Mouse (Mus musculus) liver, embryonic 13.5 days (tissue): ENCODE results near the gene Thrb. TPM values are rescaled to one million over a fixed set of nuclear protein-coding genes. Genes with fewer than 3 reads are reported as not detected.
"Not testable (repeated sequence)": the region's sequence is repeated elsewhere in the genome, so short reads cannot be mapped to it uniquely, and the experiment has no call there.

Experiments
- ATAC-seq: fragments of 200-750 bp; cut with Nextera tagmentation; 2 replicates; pipeline ENCODE4 v1.8.0; 2017; ENCODE audit warnings: low read depth, mild to moderate bottlenecking, moderate number of reproducible peaks, moderate library complexity
- DNase-seq: peaks from one replicate; pipeline ENCODE4 v3.0.0; 2022
- H3K27ac ChIP-seq: fragments of 300-500 bp; sonication (generic); 2 replicates; pipeline ENCODE4 v1.5.1; 2015; ENCODE audit warnings: moderate library complexity, mild to moderate bottlenecking, inconsistent platforms
- H3K27me3 ChIP-seq: fragments of 300-500 bp; sonication (generic); 2 replicates; pipeline ENCODE4 v1.6.1; 2015; ENCODE audit warnings: mild to moderate bottlenecking, inconsistent platforms
- H3K36me3 ChIP-seq: fragments of 300-500 bp; sonication (generic); 2 replicates; pipeline ENCODE4 v1.6.1; 2015; ENCODE audit warnings: mild to moderate bottlenecking, inconsistent platforms
- H3K4me1 ChIP-seq: fragments of 300-500 bp; sonication (generic); replicated peaks from 2 replicates; pipeline ENCODE4 v1.6.1; 2015; ENCODE audit warnings: inconsistent platforms
- H3K4me2 ChIP-seq: fragments of 300-500 bp; sonication (generic); 2 replicates; pipeline ENCODE4 v1.6.1; 2015; ENCODE audit warnings: inconsistent platforms, mild to moderate bottlenecking, moderate library complexity
- H3K4me3 ChIP-seq: fragments of 300-500 bp; sonication (generic); replicated peaks from 2 replicates; pipeline ENCODE4 v1.5.1; 2015; ENCODE audit warnings: mild to moderate bottlenecking, inconsistent platforms
- H3K9ac ChIP-seq: fragments of 300-500 bp; sonication (generic); 2 replicates; pipeline ENCODE4 v1.6.1; 2015; ENCODE audit warnings: mild to moderate bottlenecking, inconsistent platforms
- H3K9me3 ChIP-seq: fragments of 300-500 bp; sonication (generic); replicated peaks from 2 replicates; pipeline ENCODE4 v1.6.1; 2016; ENCODE audit warnings: inconsistent platforms
- WGBS: fragments of 180-500 bp; shearing (Covaris S2); methylation state at CpG from one replicate; pipeline ENCODE4 v1.1.7; 2015; ENCODE audit not compliant: insufficient replicate concordance; 5-methylcytosine and 5-hydroxymethylcytosine counted together
- polyA plus RNA-seq: library from polyadenylated mRNA; unstranded; fragments of >200 nt; fragmentation: Nextera tagmentation; extraction: Ambion mirVana; gene quantifications from 2 replicates; pipeline ENCODE4 v1.2.1, GENCODE M21; 2015

The Thrb gene
- polyA plus RNA-seq, 1 experiment from 2014 or later, result 1.3 TPM

DNA sequence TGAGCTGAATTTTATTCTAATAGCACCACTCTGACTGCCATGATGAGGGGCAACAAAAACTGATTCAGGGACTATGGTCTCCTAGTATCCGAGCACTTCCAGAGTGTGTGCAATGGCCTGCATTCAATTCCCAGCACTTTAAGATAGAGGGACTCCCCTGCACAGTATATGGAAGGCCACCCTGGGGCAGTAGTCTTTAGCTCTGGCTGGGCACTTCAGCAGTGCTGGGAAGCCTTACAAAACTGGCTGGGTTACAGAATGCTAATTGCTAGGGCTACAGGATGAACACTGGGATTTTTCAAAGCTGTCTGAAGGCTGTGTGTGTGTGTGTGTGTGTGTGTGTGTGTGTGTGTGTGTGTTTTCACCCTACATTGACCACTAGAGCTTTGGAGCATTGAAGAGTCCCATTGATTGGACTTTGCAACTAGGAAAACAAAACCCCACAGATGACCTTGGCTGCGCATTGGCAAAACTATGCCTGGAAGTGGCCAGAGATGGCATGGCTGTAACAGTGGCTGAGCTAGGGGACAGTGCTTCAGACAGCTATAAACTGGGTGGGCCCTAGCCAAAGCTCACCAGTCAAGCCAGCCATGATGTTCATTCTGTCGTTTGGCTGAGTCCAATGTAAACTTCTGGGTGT, 257.2 kb downstream of the Thrb start:
- no peak overlapping the region for H3K4me3 ChIP-seq
- no peak overlapping the region for H3K9ac ChIP-seq
- H3K36me3 ChIP-seq, result no peaks in the 10 kb centered on the region
- no peaks in the 10 kb centered on the region for H3K9me3 ChIP-seq
- H3K27me3 ChIP-seq, result no peaks in the 10 kb centered on the region
- no peak overlapping the region for H3K4me2 ChIP-seq
- DNase-seq (no peak), ATAC-seq (no peak)
- WGBS, result 52% methylated on average over 3 of the region's 3 CpGs
- H3K27ac ChIP-seq, result no peak overlapping the region
- H3K4me1 ChIP-seq, result 0 out of 2 replicates have a peak, but pooled peaks cover 3% of the 10 kb centered on the region

DNA sequence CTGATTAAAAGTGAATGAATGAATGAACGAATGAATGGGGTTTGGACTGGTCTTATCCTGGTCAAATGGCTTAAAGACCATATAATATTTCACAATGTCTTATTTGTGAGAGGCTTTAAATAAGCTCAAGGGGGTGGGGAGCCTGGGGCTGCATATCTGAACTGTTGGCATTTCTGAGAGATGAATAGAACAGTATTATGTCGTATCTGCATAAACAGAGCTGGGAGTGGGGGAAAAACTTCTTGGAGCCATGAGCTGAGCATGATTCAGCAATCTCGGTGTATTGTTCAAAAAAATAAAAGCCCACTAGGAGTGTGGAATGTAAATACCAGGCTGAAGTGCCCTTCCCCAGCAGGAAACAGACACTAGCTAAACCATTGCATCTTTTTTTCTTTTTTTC, 257.8 kb downstream of the Thrb start:
- Histone ChIP-seq H3K27me3 (no peaks in the 10 kb centered on the region), H3K9me3 (no peaks in the 10 kb centered on the region), H3K4me1 (0 out of 2 replicates have a peak, but pooled peaks cover 3% of the 10 kb centered on the region), H3K4me3 (no peak overlapping the region), H3K27ac (no peak overlapping the region), H3K4me2 (no peak overlapping the region), H3K36me3 (no peaks in the 10 kb centered on the region), H3K9ac (no peak overlapping the region)
- no peak for DNase-seq
- WGBS, result 40% methylated on average over 3 of the region's 3 CpGs
- no peak for ATAC-seq

DNA sequence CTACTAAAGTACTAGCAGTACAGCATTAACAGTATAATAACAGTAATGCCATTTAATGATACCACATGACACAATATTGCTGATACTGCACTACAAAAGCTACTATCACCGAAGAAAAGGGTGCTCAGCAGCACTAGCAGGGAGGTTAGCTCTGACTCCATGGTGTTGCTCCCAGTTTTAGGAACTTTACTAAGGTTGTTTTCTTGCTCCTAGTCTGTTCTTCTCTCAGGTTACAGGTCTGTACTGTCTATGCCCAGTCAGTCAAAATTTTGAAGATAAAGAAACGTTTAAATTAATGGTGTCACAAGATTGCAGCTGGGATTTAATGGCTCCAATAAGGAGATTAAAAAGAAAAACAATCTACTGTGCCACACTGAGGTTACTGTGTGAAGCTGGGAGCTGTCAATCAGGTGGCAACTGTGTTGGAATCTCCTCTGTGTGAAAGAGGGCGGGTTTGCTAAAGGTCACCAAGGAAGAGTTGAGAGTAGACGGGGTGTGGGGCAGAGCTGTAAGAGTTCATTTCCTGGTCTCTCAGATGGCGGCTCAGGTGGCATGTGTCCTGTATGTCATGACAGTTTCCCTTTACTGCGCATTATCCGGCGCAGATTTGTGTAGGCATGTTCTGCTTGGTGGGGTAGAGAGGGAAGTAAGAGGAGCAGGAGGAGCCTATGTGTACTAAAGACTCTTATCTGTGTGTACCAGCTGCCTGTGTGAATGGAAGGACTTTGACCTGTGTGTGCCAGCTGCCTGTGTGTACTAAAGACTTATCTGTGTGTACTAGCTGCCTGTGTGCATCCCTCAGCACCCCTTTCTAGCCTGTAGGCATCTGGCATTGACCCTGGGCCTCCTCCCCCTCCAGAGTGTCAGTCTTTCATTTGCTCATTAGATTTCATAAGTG, 263.0 kb downstream of the Thrb start:
- DNase-seq (no peak), ATAC-seq (peak; percentile 48)
- no peaks in the 10 kb centered on the region for H3K27me3 ChIP-seq
- no peaks in the 10 kb centered on the region for H3K36me3 ChIP-seq
- no peak overlapping the region for H3K9ac ChIP-seq
- H3K4me2 ChIP-seq, result no peak overlapping the region
- H3K4me3 ChIP-seq, result no peak overlapping the region
- no peaks in the 10 kb centered on the region for H3K4me1 ChIP-seq
- H3K9me3 ChIP-seq, result no peaks in the 10 kb centered on the region
- no peak overlapping the region for H3K27ac ChIP-seq
- 39% methylated on average over 8 of the region's 8 CpGs for WGBS

DNA sequence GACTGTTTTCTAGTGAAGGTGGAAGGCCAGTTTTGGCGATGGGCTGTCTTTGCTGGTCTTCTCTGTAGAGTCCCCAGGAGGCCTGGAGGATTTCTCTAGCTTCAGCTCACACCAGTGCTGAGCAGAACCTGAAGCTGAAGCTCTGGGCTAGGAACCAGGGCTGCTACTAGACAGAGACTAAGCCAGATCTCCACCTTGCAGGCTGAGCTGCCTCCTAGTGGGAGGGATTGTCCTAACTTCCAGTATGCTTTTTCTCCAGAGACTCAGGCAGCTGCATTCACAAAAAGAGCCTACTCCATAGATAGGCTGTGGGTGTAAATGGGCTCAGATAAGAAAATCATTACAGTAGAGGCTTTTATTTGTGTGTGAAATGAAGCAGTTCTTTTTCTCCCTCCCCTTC, 267.4 kb downstream of the Thrb start:
- Histone ChIP-seq H3K9me3 (no peaks in the 10 kb centered on the region), H3K4me2 (no peak overlapping the region), H3K27ac (no peak overlapping the region), H3K4me1 (no peaks in the 10 kb centered on the region), H3K27me3 (no peaks in the 10 kb centered on the region), H3K4me3 (no peak overlapping the region), H3K9ac (no peak overlapping the region), H3K36me3 (no peaks in the 10 kb centered on the region)
- ATAC-seq (no peak), DNase-seq (no peak)
- 21% methylated on average over 1 of the region's 1 CpGs for WGBS

DNA sequence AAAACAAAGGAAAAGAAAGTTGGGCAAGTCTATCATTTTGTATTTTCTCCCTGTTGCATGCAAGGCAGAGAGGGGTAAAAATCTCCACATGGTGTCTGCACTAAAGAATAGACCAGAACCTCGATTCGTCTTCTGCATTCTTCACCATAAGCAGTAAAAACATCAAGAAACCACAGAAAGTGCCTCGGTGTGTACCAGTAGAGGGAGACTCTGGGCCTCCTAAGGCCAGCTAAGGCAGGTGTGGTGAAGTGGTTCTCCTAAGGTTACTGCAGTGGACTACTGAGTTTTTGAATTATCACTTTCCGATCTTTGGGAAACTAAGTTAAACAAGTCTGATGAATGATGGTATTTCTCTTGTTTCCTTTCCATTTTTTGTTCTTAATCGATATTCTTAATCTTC, 269.5 kb downstream of the Thrb start:
- WGBS, result 53% methylated on average over 5 of the region's 5 CpGs

DNA sequence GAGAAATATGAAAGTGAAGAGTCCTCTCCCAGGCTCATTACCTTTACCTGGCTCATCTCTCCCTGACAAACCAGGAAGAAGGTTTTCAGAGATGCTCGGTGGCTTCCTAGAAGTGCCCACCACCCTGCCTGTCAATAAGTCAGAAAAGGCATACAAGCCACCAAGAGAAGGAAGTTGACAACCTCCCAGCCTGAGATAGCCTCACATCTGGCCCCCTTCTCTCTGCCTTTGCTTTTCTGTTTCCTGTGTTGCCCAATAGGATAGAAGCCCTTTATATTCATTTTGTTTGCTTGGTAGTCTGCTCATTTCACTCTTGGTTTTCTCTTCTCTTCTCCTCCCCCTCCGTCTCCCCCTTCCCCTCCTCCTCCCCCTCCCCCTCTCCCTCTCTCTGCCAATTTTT, 273.4 kb downstream of the Thrb start:
- Histone ChIP-seq H3K27ac (no peak overlapping the region), H3K4me2 (no peak overlapping the region), H3K9ac (no peak overlapping the region), H3K36me3 (no peaks in the 10 kb centered on the region), H3K4me3 (no peak overlapping the region), H3K4me1 (no peaks in the 10 kb centered on the region), H3K27me3 (no peaks in the 10 kb centered on the region), H3K9me3 (no peaks in the 10 kb centered on the region)
- ATAC-seq, result no peak
- 20% methylated on average over 2 of the region's 2 CpGs for WGBS
- DNase-seq, result no peak

More for the DNA sequence above, 269.5 kb downstream of the Thrb start:
- no peak overlapping the region for H3K4me2 ChIP-seq
- no peak overlapping the region for H3K9ac ChIP-seq
- no peaks in the 10 kb centered on the region for H3K36me3 ChIP-seq
- H3K4me1 ChIP-seq, result no peaks in the 10 kb centered on the region
- no peaks in the 10 kb centered on the region for H3K9me3 ChIP-seq
- ATAC-seq, result no peak
- no peaks in the 10 kb centered on the region for H3K27me3 ChIP-seq
- no peak for DNase-seq
- H3K4me3 ChIP-seq, result no peak overlapping the region
- no peak overlapping the region for H3K27ac ChIP-seq

DNA sequence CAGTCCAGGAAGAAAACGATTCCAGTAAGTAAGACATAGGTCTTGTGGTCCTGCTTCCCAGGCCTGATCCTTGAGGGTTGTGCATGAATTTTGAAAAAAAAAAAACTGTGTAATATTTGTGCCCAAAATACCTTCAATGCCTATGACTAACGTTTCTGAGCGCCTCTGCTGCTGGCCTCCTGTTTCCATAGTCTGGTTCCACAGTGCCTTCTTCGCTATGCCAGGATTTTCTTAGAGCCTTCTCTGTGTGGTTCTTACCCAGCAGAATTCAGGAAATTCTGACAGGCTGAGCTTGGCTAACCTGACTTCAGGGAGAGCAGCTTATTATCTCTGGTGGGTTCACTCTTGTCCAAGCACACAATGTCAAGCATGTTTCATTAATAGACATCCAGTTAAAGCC, 274.7 kb downstream of the Thrb start:
- H3K4me2 ChIP-seq, H3K4me1 ChIP-seq, H3K27ac ChIP-seq, H3K4me3 ChIP-seq, H3K9me3 ChIP-seq, H3K9ac ChIP-seq, H3K27me3 ChIP-seq, H3K36me3 ChIP-seq, ATAC-seq, DNase-seq: not testable (repeated sequence)
- WGBS, result 68% methylated on average over 4 of the region's 4 CpGs

DNA sequence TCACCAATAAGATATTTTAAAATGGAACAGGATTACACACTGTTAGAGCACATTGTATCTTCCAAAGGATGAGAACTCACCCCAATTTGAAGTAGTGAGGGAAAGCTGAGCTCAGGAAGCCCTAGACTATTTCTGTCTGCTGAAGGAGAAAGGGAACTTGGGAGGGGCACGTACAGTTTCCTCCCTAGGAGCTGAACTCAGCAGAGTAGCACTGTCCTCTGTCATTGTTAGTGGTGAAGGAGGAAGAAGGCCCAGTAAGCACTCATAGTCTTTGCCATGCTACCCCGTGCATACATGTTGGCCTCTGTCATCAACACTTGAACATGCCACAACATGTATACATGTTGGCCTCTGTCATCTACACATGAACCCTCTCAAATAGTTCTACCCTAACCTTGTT, 294.0 kb downstream of the Thrb start:
- H3K27ac ChIP-seq, result no peak overlapping the region
- no peaks in the 10 kb centered on the region for H3K27me3 ChIP-seq
- no peak overlapping the region for H3K4me3 ChIP-seq
- DNase-seq (no peak), ATAC-seq (no peak)
- no peaks in the 10 kb centered on the region for H3K36me3 ChIP-seq
- 22% methylated on average over 2 of the region's 2 CpGs for WGBS
- no peaks in the 10 kb centered on the region for H3K4me1 ChIP-seq
- H3K9ac ChIP-seq, result no peak overlapping the region
- H3K9me3 ChIP-seq, result no peaks in the 10 kb centered on the region
- H3K4me2 ChIP-seq, result no peak overlapping the region

DNA sequence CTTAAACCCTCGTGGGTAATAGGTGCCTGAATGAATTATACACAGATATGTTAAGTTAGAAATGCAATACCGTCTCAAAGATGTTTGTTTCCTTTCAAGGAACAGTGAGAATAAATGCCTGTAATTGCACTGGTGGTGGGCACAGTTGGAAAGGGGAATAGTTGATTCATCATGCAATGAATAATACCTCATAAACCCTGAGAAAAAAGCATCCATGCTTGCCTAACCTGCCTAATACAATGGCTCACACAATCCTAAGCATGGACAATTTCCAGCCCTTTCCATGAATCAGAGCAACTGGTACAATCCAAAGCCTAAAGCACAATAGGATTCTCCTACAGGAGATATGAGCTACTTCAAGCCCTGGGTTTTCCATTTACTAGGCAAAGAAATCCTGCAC, 299.8 kb downstream of the Thrb start:
- Histone ChIP-seq H3K27me3 (no peaks in the 10 kb centered on the region), H3K9ac (no peak overlapping the region)
- WGBS, result 37% methylated on average over 2 of the region's 2 CpGs

DNA sequence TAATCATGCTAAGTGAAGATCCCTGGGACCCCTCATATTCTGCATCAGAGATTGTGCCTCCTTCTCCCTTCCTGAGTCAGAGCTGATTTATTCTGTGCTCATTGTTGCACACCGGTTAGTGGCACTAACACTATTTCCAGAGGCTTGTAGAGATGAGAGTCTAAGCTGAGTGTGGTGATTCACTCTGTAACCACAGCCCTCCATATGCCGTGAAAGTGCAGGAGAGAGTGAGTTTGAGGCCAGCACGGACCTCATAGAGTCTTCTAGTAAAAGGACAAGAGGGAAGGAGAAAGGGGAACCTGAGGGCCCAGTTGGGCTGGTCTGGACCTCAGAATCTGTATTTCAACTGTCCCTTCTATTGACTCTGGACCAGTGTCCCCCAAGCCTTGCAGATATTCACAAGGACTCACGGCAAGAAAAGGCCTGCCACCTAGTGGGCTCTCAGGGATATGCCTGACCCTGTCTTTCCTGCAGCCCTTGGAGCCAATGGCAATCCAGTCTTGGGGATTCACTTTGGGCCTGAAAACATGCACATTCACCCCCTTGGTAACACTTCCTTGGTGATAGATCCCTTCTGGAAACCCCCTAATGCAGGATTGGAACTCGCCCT, 307.2 kb downstream of the Thrb start:
- DNase-seq, result no peak
- no peaks in the 10 kb centered on the region for H3K9me3 ChIP-seq
- H3K36me3 ChIP-seq, result no peaks in the 10 kb centered on the region
- H3K27me3 ChIP-seq, result no peaks in the 10 kb centered on the region
- WGBS, result 22% methylated on average over 5 of the region's 5 CpGs
- no peak overlapping the region for H3K27ac ChIP-seq
- ATAC-seq, result no peak
- no peaks in the 10 kb centered on the region for H3K4me1 ChIP-seq
- no peak overlapping the region for H3K9ac ChIP-seq
- no peak overlapping the region for H3K4me2 ChIP-seq
- H3K4me3 ChIP-seq, result no peak overlapping the region

More for the DNA sequence above, 299.8 kb downstream of the Thrb start:
- Histone ChIP-seq H3K27ac (no peak overlapping the region), H3K4me1 (no peaks in the 10 kb centered on the region), H3K4me2 (no peak overlapping the region), H3K9me3 (no peaks in the 10 kb centered on the region), H3K4me3 (no peak overlapping the region), H3K36me3 (no peaks in the 10 kb centered on the region)
- ATAC-seq (no peak), DNase-seq (no peak)

DNA sequence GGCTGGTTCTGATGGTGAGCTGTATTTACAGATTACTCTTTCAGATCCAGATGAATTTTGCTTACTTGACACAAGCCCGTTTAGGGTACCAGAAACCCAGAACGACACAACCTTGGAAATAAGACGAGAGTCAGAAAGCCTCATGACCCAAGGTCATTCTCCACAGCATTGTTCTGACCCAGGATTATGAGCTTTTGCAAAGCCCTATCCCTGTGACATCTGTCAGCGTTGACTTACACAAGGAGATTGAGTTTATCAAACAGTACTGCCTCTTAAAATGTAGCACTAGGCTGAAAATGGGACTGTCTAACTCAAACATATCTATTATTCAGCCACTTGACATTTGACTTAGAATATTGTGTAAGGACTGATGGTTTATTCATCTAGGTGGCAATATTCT, 312.1 kb downstream of the Thrb start:
- 69% methylated on average over 4 of the region's 4 CpGs for WGBS
- Histone ChIP-seq H3K9me3 (no peaks in the 10 kb centered on the region), H3K4me1 (no peaks in the 10 kb centered on the region), H3K27me3 (no peaks in the 10 kb centered on the region), H3K9ac (no peak overlapping the region), H3K4me2 (no peak overlapping the region), H3K4me3 (no peak overlapping the region), H3K27ac (no peak overlapping the region), H3K36me3 (no peaks in the 10 kb centered on the region)
- no peak for ATAC-seq
- no peak for DNase-seq
